Mouse (Mus musculus): Measurements from ENCODE around the gene Treml4.
"Not testable (repeated sequence)": the region's sequence is repeated elsewhere in the genome, so short reads cannot be mapped to it uniquely, and the experiment has no call there.

The Treml4 gene

DNA sequence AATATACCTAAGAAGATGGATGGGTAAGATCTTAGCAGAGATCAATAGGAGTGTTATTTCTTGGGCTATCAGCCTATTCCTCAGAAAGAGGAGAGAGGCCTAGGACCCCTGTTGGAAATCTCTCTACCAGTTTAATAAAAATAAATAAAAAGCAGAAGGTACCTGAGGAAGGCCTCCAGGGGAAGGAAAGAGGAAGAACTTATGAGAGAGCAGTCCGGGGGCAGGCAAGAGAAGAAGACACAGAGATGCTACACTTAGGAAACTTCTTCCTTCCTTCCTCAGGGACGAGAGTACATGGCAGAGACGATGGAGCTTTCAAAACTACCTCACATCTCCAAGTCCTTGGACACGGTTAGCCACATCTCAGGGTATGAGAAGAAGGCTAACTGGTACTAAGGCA is 10.0 kb downstream of the Treml4 start:
- DNase-seq (ENCODE audit: low spot score in 2 of 2) = no peak

DNA sequence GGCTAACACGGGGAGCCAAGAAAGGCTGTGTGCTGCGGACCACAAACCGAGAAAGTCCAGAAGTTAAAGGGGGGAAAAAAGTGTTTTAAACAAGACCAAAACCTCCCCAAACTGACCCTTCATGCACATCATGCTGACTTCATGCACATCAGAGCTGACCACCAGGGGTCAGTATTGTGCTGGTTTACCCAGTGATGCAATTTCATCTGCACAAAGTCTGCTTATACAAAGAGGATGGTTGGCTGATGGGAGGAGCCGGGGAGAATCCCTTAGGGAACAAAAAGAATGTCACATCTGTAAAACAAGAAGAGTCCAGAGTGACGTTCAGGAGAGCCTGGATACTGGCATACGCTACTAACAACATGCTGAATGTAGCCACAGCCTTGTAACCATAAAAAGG is 10.8 kb downstream of the Treml4 start:
- peak; percentile 15 to 60 for DNase-seq (ENCODE audit: low spot score in 2 of 2)

DNA sequence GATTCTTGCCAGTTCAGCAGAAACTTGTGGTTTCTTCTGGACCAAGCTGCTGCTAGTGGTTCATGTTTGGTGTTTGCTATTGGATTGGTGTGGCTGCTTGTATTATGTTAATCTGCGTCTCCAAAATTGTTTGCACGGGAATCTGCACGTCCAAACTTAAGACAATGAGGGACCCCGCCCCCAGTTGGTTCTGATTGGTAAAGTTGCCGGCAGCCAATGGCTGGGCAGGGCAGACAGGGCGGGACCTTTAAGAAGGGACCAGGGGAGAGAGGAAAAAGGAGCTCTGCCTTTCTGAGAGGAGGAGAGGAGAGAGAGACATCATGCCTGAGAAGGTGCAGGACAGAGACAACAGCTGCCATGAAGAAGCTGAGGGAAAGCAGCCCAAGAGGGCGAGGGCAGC is 11.6 kb downstream of the Treml4 start:
- no peak for DNase-seq (ENCODE audit: low spot score in 2 of 2)

DNA sequence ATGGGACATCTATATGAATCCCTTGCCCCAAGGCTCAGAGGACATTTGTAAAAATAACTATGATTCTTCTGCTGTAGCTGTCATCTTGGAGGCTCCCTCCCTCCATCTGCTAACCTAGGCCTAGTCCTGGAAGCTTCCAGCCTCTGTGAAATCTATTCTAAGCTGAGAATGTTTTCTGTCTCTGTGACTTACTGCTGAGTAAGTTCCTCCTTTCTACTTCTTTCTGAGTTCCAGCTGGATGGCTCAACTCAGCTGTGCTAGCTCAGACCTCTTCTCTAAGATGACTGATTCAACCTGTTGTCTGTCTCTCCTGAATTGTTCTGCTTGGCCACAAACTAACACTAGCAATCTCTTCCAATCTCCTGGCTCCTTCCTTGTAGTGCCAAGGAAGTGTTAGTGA is 14.3 kb downstream of the Treml4 start:
- DNase-seq (ENCODE audit: low spot score in 2 of 2) = no peak

DNA sequence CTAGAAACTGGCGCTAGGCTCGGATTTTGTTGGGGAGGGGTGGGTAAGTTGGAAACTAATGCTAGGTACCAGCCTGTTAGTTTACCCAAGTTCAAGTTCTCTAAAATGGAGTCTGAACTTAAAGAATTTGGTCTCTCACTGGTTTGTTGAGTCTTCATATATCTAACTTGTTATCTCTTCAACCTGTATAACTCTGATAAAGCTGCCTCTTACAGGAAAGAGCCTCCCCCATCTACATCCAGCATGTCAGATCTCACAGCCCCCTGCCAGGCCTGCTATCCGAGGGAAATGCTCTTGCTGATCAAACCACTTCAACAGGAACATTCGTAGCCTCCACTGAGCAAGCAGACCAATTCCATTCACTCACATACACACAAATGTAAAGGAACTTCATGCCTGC is 14.9 kb downstream of the Treml4 start:
- DNase-seq (ENCODE audit: low spot score in 2 of 2) = no peak

DNA sequence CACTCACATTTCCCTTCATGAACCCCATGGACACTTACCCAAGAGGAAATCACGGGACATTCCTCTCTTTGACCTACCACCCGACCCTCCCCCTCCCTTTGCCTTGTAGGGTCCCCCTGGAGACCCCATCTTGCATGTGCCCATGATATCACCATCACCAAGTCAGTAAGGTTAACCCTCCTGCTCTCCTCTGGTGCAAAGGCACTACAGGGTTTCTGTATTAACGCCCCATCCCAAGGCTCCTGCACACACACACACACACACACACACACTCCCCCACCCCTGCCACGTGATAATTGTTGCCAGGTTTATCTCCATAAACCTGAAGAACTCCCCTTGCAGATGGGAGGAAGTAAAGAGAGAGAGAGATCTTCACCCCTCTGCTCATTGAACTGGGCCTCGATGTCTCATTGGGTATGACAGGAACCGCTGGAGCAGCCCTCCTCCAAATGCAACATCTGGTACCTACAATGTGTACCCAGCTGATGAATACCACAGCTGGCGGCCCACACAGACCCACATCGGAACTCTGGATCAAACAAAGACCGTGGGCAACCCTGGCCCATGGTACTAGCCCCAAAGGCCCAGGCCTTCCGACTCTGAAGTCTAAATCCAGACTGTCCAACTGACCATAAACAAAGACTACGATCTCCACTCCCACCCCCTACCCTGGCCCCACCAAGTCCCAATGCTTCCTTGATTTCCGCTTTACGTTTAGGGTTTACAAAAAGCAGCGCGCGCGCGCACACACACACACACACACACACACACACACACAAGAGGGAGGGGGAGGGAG is 17.0 kb downstream of the Treml4 start:
- DNase-seq (ENCODE audit: low spot score in 2 of 2) = no peak

DNA sequence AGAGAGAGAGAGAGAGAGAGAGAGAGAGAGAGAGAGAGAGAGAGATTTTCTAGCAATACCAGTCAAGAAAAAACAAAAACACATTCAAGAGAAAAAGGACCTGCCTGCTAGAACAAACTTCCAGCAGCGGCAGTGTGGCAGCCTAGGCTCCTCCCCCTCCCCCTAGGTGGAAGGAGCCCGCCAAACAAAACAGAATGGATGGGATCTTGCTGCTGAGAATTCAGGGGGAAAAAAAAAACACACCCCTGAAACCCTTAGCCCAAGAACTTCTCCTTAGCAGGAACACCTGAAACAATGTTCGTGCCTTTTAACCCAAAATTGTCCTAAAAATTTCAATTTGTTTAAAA is 17.6 kb downstream of the Treml4 start:
- DNase-seq (ENCODE audit: low spot score in 2 of 2) = no peak

DNA sequence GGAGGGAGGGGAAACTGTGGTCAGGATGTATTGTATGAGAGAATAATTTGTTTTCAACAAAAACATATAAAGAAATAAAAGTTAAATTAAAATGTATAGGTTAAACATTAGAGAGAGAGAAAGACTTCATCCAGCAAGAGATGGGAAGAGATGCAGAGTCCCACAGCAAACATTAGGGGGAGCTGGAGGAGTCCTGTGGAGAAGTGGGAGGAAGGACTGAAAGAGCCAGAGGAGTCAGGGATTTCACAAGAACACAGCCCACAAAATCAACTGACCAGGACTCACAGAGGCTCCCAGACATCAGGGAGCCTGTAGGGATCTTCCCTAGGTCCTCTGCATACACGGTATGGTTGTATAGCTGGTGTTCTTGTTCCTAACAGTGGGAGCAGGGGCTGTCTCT is 22.7 kb downstream of the Treml4 start:
- DNase-seq (ENCODE audit: low spot score in 2 of 2) = no peak

DNA sequence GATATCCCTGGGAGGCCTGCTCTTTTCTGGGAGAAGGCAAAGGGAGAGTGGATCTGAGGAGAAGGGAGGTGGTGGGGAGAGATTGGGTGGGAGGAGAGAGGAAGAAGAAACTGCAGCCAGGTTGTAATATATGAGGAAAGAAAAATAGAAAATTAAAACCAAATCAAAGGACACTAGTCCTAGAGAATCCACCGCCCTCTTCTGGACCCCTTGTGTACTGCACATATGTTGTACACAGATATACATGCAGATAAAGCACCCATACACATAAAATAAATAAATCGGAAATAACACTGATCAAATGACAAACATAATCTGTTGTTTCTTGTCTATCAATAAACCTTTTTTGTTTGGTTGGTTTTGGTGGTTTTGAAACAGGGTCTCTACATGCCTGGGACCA is 23.2 kb downstream of the Treml4 start:
- DNase-seq (ENCODE audit: low spot score in 2 of 2) = no peak

- DNase-seq (ENCODE audit: low spot score in 2 of 2) = no peak
Measured at GRCm38 (mm10) chr17:48293500-48294194, 29.6 kb downstream of the Treml4 start.

- DNase-seq (ENCODE audit: low spot score in 2 of 2) = no peak
Measured at GRCm38 (mm10) chr17:48299203-48299602, 35.1 kb downstream of the Treml4 start, which contains the start of gene Treml2. Gene Treml2 (plus strand): TSS chr17:48299498.

DNA sequence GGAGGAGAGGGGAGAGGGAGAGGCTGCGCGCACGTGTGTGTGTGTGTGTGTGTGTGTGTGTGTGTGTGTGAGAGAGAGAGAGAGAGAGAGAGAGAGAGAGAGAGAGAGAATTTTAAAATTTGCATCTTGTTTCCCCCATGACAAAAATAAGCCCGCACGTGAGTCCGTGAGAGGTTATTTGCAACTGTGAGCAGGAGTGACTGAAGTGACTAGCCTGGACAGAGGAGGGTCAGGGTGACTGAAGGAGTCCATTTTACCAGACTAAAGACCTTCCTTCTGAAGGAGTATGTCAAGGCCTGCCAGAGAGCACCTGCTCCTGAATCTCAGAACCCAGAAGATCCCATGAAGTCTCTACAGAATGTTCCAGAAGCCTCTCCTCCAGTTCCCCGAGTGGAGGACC is 35.7 kb downstream of the Treml4 start:
- no peak for DNase-seq (ENCODE audit: low spot score in 2 of 2)

GRCm38 (mm10) chr17:48300199-48300598 is 36.1 kb downstream of the Treml4 start:
- peak in 1 of 2 experiments; percentile 18 for DNase-seq (ENCODE audit: low spot score in 2 of 2)

DNA sequence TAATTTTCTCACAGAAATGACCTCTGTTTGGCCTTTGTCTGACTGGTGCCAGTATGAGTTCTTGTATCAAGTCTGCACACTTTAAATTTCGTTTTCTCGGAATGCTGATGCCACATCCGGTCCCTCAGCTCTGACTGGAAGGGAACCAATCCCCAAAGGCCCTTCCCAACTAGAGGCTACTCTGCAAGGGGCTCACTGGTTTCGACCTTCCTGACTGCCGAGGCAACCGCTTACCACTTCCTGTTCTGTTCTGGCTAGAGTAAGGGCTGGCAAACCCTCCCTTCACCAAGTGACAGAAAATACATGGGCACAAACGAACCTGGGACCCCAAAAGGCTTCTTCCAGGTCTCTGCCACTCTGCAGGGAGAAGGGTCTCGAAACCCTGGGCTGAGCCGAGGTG is 36.8 kb downstream of the Treml4 start:
- DNase-seq (ENCODE audit: low spot score in 2 of 2) = no peak

DNA sequence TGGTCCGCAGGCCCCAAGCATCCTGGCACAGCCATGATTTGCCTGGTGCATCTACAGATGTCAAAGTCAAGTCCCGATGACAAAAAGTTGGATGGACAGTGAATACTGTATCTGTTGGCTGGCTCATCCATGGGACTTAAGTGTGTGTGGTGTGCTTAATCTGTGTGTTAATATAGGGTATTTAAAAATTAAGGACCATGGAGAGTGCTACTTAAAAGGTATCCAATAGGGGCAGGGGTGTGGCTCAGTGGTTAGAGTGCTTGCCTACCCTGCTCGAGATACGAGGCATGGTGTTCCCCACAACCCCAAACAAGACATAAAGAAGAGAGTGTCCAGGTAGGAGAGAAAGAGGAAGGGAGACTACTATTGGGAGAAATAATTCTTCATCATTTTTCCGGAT is 37.7 kb downstream of the Treml4 start:
- no peak for DNase-seq (ENCODE audit: low spot score in 2 of 2)

- no peak for DNase-seq (ENCODE audit: low spot score in 2 of 2)
Measured at GRCm38 (mm10) chr17:48312124-48312523, 48.0 kb downstream of the Treml4 start.

DNA sequence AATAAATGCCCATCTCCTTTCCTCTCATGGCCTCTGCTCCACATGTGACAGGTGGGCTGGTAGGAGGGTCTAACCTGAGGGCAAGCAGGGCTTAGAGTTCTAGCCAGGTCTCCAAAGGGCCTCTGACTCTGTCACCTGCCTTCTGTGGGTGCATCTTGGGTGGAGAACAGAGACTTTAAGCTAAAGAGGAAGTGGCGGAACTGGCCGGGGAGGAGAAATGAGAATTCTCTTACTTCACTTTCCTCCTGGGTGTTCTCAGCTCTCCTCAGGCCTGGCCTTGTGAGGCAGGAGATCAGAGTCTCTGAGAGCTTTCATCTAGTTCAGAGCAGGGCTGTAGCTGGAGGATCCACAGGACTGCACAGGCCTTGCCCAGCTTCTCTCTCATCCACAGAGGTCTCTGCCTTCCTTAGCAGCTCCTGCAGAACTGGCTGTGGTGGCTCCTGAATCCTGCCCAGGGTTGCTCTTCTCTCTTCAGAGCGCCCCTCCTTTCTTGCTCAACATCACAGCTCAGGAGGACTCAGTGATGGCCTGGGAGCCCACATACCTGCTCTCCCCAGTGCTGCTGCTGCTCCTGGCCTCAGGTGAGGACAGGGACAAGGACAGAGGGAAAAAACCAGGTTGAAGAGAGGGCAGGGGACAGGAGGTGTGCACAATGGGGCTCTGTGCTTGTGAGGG is 51.9 kb downstream of the Treml4 start, which contains the start of gene B430306N03Rik:
B430306N03Rik (plus strand) TSS at position 237 of the 675 bp plus-strand sequence.
- not testable (repeated sequence) for DNase-seq (ENCODE audit: low spot score in 2 of 2)

GRCm38 (mm10) chr17:48318686-48319085 is 54.6 kb downstream of the Treml4 start:
- no peak for DNase-seq (ENCODE audit: low spot score in 2 of 2)

DNA sequence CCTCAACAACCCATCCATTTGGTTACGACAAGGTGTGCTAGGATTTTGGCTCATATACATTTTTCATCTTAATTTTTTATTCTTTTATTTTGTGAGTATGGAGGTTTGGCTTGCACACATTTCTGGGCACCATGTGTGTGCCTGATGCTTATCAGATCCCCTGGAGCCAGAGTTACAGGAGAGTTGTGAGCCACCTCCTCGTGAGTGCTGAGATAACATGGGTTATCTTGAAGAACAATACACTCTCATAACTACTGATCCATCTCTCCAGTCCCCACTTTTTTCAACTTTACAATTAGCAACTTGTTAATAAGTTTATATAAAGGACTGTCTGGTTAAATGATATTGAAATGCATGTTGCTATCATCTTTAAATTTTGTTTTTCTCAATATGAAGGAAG is 57.2 kb downstream of the Treml4 start:
- DNase-seq (ENCODE audit: low spot score in 2 of 2) = no peak

GRCm38 (mm10) chr17:48323236-48323635 is 59.1 kb downstream of the Treml4 start:
- DNase-seq (ENCODE audit: low spot score in 2 of 2) = no peak

GRCm38 (mm10) chr17:48324258-48324657 is 60.2 kb downstream of the Treml4 start:
- DNase-seq (ENCODE audit: low spot score in 2 of 2) = no peak

All from frontal cortex, postnatal 10 days (tissue).